Mouse (Mus musculus): ENCODE data around the gene Adamts18.

DNA sequence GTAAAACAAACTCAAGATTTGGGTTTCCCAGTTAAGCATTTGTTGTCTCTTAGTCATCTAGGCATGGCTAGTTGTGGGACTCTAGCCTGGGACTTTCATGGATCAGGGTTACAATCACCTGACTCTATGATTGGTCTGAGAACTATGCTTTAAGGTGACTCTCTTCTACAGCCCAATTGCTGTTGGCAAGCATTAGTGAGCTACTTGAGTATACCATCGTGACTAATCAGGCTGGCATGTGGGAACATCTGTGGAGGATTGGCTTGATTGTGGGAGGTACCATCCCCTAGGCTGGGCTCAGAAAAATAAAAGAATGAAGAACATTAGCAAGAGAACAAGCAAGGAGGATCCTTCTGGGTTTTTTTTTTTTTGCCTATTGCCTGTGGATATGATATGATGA lies 171.7 kb downstream of the Adamts18 start:
- TF ChIP-seq CTCF (IDR thresholded peaks at IDR 0.05; ENCODE audit: low read depth) (no peak), EP300 (IDR thresholded peaks at IDR 0.05; ENCODE audit: low read depth) (no peak)

All from heart, postnatal 0 days (tissue).